Mouse (Mus musculus) CH12F3 (cell line): ENCODE measurements around the gene Naa15.
"Not testable (repeated sequence)": the region's sequence is repeated elsewhere in the genome, so short reads cannot be mapped to it uniquely, and the experiment has no call there.

Source experiments
- in situ Hi-C: fragments of 300-500 bp; cut with MboI; formaldehyde crosslinking; loops from 2 replicates; pipeline ENCODE4 v1.14.3; 2020; ENCODE audit warnings: low sequenced_read_pairs

Gene Naa15

DNA sequence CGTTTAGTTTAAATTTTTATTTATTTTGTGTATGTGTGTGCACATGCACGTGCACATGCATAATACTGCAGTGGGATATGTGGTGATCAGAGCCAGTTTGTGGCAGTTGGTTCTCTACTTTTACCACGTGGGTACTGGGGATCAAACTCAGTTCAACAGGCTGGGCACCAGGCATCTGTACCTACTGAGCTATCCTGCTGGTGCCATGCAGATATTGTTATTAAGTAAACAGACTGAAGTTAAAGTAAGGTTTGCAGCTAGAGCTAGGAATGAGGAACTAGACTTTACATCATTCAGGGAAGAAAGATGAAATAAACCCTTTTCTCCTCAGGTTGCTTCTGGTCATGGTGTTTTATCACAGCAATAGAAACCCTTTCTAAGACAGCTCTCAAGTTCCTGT, 7.0 kb downstream of the Naa15 start:
- in situ Hi-C loops: no loop called here

DNA sequence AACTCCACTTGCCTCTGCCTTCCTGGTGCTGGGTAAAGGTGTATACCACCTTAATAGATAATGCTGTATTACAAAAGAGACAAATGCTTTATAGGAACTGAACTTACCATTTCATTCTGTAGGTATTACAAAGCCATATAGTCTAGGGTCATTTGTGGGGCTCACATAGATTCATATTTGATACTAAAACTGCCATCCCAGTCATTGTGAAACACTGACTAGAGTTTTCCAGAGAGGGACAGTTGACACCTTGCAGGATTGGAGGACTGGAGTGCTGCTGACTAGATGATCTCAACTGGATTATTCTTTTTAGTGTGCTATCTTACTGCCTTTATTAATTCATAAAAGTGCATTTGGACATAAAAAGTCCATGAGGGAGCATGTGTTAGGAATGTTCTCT, 10.4 kb downstream of the Naa15 start:
- in situ Hi-C loops: no loop called here

DNA sequence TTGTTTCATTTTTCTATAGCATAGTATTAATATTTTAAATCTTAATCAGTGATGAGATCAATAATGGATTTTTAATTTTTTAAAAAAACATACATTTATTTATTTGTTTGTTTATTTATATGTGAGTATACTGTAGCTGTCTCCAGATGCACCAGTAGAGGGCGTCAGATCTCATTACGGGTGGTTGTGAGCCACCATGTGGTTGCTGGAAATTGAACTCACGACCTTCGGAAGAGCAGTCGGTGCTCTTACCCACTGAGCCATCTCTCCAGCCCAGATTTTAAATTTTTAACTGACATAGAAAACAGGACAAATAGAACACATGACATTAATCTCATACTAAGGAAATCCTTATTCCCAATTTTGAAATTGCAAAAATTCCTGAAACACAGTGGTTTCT, 19.4 kb downstream of the Naa15 start:
- in situ Hi-C loops: not testable (repeated sequence)

DNA sequence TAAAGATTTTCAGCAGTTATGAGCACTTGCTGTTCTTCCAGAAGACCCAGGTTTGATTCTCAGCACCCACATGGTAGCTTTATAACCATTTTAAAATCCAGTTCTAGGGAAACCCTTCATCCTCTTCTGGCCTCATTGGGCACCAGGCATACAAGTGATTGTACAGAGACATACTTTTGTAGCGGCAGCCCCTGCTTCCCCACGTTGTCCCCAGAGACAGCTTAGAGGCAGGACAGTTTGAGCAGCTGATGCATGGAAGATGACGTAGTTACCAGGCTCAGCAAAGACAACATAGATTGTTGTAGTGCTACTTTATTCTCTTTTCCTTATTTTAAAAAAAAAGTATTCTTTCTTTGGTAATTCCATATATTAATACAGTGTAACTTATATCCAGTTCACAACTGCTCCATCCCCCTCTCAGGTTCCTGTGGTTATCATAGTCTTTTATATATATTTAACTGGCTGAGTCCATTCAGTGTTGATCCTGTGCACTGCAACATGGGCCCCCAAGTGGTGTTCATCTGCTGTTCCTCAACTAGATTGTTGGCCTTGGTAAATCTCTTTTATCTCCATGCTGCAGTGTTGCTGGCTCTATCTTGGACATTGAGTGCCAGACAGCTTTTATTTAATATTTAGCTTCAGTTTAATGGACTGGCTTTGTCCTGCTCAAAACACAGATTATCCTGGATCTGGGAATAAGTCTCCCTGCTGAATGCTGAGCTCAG, 20.1 kb downstream of the Naa15 start:
- in situ Hi-C loops: no loop called here

DNA sequence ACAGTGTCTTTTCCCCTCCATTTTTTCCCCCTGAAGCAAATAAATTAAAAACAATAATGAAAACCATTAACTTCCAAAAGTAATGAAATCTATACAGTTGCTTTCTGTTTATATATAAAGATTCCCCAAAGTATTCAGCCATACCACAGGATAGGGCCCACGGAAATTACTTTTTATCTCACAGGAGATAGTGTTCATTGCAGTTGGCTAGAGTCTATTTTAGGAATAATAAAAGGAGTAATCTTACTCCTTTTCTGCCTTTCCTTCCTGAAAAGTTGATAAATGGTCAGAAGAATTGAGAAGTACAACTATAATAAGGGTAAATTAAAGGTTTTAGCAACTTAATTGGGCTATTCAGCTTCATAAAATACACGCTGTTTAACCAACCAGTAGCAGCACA, 53.6 kb downstream of the Naa15 start:
- in situ Hi-C loops: no loop called here

DNA sequence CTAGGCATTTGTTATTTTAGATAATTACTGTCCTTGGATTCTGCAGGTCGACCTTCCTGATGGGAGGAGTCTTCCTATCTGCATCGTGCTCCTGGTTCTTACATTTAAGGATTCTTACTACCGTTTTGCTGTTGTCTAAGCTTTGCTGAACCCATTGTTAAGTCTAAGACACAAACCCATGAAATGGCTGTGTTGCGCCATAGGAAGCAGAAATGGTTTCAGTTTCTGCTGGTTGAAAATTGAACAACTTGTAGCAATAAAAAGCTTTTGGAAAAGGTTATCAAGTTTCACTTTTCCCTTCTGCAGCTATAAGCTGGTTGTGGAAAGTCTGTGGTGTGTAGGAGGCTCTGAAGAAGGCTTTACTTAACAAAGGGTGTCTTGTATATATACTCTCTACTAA, 60.8 kb downstream of the Naa15 start:
- in situ Hi-C loops: no loop called here

DNA sequence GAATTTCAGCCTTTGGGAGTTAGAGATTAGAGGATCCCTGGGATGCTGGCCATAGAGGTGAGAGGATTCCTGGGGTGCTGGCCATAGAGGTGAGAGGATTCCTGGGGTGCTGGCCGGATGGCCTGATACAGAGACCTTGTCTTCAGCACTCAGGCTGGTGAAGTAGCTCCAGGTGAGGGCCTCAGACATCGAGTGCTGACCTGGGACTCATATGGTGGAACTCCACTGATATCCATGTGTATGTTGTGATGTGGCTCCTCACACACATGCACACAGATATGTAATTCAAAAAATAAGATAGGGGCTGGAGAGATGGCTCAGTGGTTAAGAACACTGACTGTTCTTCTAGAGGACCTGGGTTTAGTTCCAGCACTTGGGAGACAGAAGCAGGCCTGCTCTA, 64.9 kb downstream of the Naa15 start:
- in situ Hi-C loops: loop anchor here (10.0 kb wide), 1 partner anchor 195 kb away; no protein-coding TSS in a partner anchor

DNA sequence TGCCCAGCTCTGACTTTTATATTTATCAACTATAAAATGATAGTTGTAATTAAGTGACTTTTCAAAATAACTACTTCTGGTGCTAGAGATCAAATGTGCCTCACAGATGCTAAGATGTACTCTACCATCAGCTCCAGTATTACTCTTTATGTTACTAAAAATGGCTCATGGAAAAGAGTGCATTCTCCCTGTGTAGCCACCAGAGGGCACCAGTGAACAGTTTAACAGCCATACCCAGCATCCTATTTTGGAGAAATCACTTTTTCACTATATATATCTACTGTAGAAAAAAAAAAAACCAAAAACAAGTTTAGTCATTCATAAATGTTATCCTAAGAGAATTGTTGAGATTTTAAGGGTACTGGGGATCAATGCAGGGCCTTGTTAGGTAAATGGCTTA, 66.1 kb downstream of the Naa15 start:
- in situ Hi-C loops: loop anchor here (10.0 kb wide), 1 partner anchor 194 kb away; no protein-coding TSS in a partner anchor

DNA sequence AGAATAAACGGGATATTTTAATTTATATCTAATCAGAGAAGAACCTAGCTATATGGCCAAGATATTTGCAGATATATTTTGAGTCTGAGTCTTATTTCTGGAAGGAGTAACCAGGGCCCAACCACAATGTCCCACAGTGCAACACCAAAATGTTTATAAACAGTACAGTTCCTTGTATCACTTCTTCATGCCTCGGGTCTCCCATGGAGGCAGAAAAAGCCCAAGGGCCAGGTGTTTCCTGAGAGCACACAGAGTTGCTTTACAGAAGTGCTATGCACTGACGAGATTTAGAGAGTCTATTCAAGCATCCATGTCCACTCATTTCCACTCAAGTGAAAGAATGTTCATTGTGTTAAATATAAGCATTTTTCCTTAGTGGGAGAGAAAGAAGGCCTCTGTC, 66.9 kb downstream of the Naa15 start:
- in situ Hi-C loops: loop anchor here (10.0 kb wide), 1 partner anchor 193 kb away; no protein-coding TSS in a partner anchor

DNA sequence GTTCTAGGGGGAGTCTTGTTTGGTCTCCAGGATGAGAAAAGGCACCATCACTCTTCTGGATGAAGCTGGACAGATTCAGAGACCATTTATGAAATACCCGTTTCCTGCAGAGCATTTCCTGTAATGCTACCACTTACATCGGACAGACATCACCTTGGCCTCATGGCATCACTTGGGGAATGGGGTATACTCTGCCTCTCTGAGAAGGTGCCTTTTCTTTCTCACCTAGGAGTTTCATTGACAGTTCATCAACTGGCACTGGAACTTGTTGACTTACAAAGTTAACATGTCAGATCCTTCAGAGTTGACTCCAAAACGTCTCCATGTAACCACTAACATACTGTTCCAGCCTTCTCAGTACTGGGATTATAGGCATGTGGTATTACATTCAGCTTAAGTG, 67.8 kb downstream of the Naa15 start:
- in situ Hi-C loops: loop anchor here (10.0 kb wide), 1 partner anchor 192 kb away; no protein-coding TSS in a partner anchor

DNA sequence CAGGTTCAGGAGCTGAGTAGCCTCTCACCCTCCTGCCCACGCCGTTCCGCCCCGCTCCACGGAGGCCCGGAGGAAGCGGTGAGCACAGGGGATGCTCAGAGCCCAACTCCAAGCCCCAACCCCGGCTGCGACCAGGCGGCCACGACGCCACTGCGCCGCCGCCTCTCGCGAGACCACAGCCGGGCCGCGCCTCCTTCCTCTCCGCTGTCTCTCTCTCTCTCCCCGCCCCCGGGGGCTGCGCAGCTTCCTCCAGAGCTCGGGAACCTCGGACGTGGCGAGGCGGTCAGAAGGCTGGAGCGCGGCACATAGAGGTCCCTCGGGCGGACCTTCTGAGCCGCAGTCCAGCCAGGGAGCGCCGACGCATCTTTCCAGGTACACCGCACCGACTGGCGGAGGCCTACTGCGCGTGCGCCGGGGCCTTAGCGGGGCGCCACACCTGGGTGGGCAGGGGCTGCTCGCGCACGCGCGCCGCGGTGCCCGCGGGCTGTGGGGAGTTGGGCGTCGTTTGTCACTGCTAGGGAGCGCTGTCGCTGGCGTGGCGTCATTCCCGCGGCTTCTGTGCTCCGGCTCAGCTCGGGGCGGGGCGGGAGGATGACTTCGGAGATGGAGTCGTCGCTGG, 68.9 kb downstream of the Naa15 start, which contains the start of gene Rab33b:
Gene Rab33b (plus strand): TSS at position 180 of the 619 bp plus-strand sequence.
- in situ Hi-C loops: loop anchor here (10.0 kb wide), 1 partner anchor 191 kb away; no protein-coding TSS in a partner anchor

DNA sequence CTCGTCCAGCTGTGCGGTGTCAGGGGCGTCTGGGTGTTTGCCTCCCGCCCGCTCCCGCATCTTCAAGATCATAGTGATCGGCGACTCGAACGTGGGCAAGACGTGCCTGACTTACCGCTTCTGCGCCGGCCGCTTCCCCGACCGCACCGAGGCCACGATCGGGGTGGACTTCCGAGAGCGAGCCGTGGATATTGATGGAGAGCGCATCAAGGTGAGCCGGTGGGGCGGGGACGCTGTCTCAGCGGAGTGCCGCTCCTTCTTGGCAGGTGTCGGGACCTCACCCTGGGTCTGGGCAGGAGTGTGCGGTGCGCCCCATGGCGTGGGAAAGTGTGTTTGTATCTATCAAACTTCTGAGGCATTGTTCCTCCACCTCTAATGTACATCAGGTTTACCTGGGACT, 69.4 kb downstream of the Naa15 start:
- in situ Hi-C loops: loop anchor here (10.0 kb wide), 1 partner anchor 190 kb away; no protein-coding TSS in a partner anchor

DNA sequence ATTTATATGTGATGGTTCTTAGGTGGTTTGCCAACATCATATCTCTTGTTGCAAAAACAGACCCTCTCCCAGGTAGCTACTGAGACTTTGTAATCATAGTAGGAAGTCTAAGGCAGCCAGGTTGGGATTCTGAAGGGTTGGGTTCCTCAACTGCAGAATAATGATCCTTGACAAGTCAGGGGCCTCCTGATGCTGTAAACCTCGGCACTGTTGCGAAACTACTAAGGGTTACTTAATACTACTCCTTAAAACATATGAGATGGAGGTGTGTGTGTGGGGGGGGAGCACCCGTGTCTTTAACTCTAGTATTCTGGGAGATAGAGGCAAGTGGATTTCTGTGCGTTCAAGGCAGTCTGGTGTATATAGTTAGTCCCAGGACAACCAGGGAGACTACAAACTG, 70.4 kb downstream of the Naa15 start:
- in situ Hi-C loops: loop anchor here (10.0 kb wide), 1 partner anchor 189 kb away; no protein-coding TSS in a partner anchor

DNA sequence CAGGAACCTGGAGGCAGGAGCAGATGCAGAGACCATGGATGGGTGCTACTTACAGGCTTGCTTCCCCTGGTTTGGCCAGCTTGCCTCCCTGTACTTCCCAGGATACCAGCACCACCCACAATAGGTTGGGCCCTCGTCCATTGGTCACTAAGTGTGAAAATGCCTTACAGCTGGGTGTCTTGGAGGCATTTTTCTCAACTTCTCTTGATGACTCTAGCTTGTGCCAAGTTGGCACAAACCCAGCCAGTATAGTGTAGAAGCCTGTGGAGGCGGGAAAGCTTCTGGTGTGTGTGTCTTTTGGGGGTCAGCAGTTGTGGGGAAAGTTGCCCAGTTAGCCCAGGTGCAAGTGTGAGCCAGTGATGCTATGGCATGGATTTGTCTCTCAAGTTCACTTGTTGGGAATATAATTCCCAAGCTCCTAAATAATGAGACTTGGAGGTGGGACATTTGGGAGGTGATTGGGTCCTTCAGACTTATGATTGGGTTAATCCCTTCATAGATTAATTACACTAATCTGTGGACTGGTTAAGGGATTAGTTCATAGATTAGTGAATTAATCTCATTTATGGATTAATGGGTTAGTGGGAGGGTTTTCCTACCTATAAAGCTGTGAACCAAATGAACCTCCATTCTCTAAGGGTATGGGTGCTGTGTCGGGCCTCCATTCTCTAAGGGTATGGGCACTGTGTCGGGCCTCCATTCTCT, 71.7 kb downstream of the Naa15 start:
- in situ Hi-C loops: loop anchor here (10.0 kb wide), 1 partner anchor 188 kb away; no protein-coding TSS in a partner anchor

DNA sequence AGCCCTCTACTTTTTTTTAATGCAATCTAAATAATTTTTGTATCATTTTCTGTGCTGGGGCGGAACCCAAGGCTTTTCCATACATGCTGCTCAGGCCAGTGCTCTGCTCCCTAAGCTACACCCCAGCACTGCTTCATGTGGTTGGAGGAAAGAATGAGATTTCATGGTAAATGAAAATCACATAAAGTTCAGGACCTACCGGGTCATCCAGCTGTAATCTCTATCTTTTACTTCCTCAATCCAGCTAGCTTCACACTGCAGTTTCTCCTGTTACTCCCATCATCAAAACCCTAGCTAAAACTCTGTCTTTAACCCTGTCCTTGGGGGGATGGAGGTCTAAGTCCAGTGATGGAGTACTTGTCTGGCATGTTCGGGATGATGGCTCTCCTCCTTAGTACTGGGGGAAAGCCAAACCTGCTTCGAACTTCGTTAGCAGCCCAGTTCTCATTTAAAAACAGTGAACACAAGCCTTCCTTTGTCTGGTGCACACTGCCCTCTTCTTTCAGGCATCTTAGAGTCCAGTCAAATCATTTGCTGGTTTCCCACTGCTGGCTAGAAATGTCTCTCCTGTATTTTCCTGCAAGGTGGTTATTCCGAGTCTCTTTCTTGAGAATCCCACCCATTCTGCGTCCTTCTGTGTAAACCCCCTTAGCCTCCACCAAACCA, 75.3 kb downstream of the Naa15 start:
- in situ Hi-C loops: no loop called here

DNA sequence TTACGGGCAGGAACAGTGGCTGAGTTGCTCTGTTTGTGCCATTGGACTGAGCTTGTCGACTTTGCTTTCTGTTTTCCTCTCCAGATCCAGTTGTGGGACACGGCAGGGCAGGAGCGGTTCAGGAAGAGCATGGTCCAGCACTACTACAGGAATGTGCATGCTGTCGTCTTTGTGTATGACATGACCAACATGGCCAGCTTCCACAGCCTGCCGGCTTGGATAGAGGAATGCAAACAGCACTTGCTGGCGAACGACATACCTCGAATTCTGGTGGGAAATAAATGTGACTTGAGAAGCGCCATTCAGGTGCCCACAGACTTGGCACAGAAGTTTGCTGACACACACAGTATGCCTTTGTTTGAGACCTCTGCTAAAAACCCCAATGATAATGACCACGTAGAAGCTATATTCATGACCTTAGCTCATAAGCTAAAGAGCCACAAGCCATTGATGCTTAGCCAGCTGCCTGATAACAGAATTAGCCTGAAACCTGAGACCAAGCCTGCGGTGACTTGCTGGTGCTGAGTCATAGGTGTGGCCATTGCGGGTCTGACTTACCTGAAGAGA, 78.4 kb downstream of the Naa15 start:
- in situ Hi-C loops: no loop called here

DNA sequence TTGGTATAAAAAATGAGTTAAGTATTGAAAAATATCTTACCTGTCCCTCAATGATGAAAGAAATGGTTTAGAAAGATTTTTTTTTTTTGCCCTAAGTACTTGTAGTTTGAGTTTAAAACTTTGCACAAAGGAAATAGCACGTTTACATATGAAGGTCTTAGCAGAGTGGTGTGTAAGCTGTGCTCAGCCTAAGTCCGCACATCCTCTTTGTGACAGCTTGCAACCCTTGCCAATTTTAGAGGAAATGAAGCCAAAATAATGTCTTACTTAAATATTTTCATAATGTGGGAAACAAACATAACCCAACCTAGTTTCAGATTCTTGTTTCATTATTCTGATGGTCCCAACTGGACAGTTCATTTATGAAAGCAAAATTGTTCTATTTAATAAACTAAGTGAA, 79.5 kb downstream of the Naa15 start:
- in situ Hi-C loops: no loop called here

DNA sequence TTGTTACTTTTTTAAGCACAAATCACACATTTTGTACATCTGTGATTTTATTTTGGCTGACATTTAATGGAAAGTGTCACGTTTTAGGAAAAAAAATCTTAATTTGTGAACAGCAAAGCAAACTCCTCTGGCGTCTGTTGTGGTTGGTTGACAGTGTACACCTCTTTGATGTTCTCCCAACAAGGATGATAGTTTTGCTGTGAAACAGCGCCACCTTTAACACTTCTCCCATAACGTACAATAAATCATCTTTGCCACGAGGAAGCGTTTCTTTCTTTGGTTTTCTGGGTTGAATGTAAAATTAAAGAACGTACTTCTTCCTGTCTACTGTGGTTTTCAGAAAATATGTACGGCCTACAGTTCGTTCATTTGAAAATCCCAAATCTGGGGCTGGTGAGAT, 80.7 kb downstream of the Naa15 start:
- in situ Hi-C loops: no loop called here

DNA sequence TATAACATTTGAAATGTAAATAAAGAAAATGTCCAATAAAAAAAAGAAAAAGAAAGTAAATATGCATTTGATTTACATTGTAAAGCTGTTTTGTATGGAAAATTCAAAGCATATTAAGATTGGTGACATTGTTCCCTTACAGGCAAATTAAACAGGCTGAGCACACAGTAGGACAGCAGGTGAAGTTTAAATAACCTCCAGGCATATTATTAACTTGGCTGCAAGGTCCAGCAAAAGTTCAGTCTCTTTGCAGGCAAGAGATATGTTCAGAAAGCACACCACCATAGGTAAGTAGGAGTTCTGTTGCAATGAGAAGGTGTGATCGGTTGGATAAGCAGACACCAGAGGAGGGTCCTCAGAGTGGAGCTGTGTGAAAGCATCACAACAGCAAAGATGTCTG, 83.0 kb downstream of the Naa15 start:
- in situ Hi-C loops: no loop called here

DNA sequence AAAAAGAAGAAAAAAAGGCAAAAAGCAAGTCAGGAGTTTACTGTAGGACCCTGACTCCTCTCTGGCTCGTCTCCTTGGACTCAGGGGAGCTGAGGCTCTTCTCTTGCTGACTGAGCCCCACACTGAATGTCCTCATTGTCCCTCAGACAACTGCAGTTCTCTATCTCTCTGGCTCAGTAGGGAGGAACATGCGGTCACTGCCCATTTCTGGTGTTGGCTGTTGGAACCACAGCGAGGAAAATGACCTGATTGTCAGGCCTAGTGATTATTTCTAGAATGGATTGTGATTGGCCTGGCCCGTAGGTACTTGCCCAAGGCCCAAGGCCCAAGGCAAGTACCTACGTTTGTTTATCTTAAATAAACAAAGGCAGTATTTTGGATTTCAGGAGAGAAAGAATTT, 83.7 kb downstream of the Naa15 start:
- in situ Hi-C loops: no loop called here

DNA sequence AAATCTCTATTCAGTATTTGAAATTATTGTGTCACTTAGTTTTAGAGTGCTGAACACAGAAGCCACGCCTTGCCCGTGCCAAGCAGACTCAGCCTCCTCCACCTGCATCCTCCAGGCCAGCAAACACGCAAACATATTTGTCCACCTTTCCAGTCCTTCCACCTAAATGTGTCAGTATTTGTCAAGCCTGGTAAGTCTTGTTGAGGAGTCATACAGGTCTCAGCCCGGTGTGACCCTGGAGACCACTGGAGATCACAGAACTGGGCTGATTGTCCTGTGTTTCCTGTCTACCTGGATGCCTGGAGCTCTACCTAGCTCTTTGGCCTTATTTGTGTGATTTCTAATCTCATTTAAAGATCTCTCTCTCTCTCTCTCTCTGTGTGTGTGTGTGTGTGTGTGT, 84.9 kb downstream of the Naa15 start:
- in situ Hi-C loops: no loop called here
